Mouse (Mus musculus) right cerebral cortex, postnatal 14 days (tissue): ENCODE measurements around the gene Fli1.

Experiments
- DNase-seq: peaks from one replicate; pipeline ENCODE4 v3.0.0; 2022

The Fli1 gene

DNA sequence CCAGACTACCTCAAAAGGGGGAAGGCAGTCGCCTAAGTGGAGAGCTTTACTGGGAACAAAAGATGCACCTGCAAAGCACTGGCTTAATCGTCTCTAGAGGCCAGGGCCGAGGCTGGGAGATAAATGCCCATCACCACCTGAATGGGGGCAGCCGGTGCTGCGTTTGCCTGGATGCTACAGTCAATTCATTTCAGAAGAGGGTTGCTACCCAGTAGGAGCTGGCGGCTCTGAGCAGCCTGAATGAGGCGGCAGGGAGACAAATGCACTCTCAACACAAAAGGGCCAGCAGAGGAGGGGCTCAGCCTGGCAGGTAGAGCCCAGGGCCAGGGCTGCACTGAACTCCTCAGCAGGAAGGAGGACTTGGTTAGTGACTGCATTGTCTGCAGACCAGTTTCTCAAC is 92.5 kb downstream of the Fli1 start:
- no peak for DNase-seq

DNA sequence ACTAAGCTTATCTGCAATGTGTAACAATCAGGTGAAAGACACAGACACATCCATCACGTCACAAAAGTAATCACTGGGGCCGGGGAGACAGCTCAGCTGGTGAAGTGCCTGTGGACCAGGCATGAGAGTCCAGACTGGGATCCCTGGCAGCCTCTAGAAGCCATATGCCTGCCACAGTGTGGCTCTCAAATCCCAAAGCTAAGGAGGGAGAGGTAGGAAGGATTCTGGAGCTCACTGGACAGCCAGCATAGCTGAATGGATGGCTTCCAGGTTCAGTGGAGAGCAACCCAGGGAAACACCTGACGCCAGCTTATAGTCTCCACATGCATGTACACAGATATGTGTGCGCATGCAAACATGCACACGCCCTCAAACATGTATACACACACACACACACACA is 93.9 kb downstream of the Fli1 start:
- DNase-seq: no peak

DNA sequence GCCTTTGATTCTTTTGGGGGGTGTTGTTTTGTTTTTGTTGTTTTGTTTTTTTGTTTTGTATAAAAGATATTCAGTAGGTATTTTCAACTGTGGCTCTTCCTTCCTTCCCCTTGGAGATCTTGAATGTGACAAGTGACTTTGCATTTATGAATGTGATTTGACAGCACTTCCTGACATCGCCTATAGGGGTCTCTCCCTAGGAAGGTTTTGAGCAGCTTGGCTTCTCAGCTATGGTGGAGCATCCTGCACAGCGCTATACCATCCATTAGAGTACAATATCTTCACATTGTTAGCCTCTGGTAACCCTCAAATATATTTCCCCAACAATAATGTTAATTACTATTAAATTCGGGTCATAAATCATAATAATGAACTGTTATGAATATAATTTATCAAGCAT is 96.9 kb downstream of the Fli1 start:
- DNase-seq: no peak

DNA sequence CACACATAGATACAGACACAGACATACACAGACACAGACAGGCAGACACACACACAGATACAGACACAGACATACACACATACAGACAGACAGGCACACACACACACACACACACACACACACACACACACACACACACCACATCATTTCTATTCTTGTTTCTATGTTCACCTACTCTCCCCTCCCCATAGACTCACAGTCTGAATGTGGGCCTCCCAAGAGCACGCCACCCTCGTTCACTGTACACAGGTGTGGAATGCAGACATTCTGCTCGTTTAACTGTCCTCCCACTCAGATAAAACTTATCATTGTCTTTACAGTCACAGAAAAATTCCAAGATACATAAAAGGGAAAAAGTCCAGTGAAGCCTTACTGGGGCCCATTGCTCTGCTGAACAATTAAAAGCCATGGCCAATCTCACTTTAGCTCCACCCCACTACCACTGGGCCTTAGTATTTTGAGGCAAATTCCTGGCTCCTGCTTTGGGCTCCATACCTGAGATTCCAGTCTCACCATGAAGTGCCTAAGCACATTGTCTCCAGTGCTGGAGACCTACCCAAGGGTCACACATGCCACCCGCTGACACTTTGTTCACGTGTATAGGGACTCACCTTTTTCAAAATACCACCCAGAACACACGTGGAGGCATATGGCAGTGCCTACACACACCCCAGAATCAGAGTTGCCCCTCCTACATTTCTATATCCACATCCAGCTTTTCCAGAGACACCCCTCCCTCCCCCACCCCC is 98.0 kb downstream of the Fli1 start:
- DNase-seq: no peak

DNA sequence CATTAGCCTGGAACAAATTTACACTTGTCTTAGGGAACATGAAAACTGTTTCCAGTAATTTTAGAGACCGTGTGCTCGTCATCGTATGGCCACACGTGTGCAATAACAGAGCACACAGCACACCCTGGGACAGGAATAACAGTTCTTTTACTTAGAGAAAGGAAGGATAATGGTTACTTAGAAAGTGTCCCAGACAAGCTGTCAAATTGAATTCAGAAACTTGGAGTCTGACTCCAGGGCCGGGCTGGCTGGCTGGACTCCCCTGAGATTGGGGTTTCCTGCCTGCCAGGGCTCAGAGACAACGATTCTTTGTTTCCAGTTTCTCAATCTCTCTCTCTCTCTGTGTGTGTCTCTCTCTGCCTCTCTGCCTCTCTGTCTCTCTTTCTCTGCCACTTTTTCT is 98.8 kb downstream of the Fli1 start:
- no peak for DNase-seq

DNA sequence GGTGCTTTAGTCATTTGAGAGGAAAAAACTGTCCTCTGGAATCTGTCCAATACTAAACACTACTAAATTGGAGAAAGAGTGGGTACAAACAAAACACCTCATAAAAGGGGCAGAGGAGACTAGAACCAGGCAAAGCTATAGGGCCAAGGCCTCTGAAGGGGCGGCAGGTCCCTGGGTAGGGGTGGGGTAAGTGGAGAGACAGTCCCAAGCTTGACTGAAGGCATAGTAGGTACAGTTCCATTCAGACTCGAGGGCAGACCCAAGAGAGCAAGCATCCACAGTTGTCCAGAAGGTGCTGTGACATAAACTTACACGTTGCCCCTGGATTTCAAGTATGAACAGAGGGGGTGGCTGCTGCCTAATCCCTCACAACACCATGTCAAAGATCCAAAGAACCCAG is 99.5 kb downstream of the Fli1 start:
- no peak for DNase-seq

DNA sequence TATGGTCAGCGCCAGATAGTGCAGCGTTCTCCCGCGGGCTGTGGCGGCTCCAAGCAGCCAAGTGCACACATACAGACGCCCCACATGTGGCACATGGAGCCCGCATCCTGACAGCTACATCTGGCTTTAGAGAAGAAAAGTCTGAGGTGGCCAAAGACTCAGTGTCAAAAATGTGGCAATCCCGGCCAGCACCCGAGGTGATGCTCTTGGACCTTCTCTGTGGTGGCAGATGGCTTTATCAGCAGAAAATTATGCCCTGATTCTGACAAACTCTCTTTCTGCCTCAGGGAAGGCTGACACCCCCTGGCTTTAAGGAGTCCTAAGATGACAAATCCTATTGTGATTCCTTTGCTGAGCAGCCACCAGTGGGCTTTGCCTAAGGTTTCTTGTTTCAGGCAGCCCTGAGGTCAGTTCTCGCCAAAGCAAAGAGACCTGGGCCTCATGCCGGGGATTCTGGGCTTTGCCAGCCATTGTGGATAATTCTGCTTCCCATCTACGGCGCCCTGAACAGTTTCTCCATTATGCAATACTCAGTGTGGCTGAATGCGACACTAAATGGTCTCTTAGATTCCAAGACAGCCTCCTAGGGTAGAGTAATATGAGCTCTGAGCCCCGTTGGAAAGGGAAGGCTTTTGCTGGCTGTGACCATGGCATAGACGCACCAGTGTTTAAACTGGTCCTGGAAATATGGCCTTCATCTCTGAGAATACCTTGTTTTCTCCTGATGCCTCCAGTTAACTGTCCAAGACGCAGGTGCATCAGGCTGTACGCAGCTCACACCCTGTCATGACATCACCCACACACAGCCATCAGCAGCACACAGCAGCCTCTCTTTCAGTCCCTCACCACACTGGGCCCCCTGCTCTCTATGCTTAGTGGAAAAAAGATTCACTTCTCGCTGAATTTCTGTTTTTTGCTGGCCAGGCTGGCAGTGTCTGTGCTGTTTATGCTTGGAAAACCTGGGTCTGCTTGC is 108.1 kb downstream of the Fli1 start:
- no peak for DNase-seq

DNA sequence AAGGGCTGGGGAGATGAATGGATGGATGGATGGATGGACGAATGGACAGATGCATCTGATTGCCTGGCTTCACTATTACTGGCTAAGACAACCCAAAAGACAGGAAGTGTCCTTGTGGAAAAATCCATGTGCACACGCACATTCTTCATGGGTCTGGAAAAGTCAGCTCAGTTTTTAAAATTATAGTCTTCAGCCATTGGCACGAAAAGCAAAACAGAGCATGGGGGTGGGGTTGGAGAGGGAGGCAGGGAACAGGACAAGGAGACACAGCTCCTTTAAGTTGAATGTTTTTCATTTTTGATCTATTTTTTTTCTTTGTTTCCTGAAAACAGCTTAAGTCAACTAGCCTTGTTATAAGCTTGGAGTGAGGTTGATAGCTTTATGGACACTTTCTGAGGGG is 111.6 kb downstream of the Fli1 start:
- no peak for DNase-seq

DNA sequence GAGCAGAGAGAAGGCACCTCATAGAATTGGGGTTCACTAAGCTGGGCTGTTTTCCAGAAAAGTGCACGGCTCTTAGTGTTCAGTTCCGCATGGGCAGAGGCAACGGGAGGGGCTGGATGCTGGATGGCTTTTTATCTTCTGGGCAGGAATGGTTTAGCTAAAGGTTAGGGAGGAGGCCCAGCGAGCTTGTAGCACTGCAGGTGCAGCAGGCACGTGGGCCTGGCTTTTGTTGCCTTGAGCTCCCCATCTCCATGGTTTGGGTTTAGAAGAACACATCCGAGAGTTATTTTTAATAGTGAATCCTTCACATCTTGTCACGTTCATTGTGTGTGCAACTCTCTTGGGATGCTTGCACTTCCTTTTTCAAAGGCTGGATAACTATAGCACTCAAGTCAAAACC is 117.3 kb downstream of the Fli1 start:
- no peak for DNase-seq

DNA sequence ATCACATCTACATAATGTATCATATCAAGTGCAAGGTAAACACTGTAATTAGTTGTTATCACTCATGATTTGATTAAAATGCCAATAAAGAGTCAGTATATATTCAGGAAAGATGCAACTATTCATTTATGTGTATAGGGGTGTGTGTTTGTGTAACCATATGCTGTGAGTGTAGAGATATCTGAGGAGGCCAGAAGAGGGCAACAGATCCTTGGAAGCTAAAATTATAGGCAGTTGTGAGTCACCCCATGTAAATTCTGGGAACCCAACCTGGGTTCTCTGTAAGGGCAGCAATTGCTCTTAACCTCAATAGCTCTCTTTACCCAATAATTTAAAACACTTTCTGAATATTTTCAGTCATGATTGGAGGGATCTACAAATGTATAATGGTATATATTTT is 122.0 kb downstream of the Fli1 start:
- DNase-seq: no peak

DNA sequence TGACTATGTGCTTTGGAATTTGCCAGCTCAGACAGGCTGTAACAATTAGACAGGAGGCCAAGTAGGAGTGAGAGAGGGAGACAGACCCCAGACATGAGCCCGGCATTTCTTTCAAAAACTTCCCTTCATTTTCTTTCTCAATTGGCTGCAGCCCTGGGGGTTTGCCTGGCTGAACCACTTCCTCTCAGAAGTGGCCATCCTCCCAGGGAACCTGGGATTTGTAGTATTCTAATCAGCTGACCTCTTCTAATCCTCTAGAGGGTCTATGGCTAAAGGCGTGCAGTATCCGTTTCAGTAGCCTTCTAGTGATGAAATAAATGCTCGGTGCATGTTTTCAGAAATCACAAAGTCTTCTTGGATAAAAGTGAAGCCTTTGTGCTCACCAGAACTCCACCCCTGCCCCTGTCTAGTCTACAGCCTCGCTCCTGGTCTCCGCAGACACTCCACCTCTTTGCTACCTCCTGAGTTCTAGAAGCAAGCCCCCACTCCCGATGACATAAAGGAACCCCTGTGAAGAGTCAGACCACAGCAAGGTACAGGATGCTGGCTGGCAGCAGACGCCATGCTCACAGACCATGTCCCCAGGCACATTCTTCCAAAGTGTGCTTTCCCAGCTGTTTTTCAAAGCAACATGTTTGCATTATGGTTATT is 125.1 kb downstream of the Fli1 start:
- no peak for DNase-seq

DNA sequence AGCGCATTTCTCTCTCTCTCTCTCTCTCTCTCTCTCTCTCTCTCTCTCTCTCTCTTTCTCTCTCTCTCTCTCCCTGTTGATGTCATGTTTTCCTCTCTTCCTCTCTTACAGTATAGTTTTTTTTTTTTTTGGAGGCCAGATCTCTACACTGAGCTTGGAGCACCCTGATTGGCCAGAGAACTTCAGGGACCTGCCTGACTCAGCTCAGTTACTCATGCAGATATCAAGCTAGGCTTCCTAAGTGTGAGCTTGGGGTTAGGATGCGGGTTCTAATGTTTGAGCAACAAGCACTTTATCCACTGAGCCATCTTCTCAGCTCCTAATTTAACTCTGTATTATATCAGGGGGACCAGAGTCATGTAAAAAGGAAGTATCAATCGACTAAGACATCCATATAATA is 126.7 kb downstream of the Fli1 start:
- no peak for DNase-seq

DNA sequence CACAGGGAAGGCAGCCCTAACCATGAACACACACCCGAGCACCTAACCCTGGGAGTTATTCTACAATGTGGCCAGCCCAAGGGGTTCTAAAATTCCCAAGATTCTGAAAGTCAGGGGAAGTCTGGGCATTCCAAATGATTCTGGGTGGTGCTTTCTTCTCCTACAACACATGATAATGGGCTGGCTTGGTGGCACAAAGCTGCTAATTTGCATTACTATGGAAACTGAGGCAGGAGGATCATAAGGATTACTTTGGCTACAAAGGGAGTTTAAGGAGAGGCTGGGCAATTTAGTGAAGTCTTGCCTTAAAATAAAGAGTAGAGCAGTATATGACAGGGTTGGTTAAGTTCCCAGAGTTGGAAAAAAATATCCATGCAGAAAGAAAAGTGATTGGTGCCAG is 127.7 kb downstream of the Fli1 start:
- DNase-seq: no peak

DNA sequence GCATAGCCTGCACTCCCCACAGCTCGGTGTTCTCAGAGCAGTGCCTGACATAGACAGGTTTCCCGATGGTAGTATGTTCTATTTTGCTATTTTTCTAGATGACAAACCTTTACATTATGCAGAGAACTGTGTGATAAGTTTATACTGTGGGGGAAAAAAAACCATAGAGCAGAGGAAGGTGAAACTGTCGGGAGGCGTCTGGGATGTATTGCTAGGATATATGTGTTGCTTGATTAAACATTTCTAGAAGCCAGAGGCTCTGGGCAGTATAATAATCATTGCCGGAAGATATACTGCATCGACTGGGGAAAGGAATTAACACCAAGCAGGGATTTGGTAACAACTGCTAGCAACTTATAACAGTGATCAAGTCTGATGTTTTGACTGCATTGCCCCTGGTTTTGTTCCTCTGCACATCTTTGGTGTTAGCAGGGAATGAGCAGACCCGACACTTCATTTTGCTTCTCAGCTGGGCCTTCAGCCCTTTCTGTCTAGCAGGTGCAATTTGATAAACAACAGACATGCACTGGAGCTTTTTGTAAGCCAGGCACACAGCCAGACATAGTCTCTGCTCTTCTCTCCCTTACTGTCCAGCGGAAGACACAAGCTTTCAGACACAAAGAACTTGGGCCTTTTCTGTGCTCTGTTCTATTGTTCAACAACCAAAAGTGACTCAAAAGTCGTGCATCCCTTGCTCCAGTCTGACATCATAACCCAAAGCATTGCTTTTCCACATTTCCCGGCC is 129.7 kb downstream of the Fli1 start:
- DNase-seq: no peak

DNA sequence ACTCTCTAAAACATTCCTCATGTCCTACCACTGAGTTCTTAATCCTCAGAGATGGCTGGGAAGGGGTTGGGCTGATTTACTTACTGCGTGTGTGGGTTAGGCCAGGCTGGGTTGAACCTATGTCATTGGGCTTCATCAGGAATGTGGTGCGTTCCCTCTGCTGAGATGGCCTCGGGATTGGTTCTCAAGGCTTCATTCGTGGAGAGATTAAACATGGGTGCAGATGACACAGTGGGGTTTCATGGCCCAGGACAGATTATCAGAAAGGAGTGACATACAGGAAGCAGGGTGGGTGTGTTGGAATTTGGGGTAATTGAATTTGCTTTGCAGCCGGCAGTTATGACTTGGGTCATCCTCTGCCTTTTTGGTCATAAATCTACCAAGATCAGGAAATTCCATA is 131.2 kb downstream of the Fli1 start:
- DNase-seq: no peak

DNA sequence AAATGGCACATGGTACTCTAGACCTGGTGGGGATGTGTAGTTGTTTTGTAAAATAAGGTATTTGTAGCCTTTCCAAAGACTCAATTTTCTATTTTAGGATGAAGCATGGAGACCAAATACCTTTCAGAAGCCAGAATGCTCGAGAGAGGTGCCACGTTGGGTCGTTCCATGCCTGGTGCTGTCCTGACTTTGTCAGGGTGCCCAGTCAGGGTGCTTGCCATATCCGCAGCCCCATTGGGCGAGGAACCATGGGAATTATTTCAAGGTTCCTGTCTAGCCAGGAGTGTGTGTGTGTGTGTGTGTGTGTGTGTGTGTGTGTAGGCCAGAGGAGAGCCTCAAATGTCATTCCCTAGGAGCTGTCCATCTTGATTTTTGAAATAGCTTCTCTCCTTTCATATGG is 132.0 kb downstream of the Fli1 start:
- DNase-seq: no peak

DNA sequence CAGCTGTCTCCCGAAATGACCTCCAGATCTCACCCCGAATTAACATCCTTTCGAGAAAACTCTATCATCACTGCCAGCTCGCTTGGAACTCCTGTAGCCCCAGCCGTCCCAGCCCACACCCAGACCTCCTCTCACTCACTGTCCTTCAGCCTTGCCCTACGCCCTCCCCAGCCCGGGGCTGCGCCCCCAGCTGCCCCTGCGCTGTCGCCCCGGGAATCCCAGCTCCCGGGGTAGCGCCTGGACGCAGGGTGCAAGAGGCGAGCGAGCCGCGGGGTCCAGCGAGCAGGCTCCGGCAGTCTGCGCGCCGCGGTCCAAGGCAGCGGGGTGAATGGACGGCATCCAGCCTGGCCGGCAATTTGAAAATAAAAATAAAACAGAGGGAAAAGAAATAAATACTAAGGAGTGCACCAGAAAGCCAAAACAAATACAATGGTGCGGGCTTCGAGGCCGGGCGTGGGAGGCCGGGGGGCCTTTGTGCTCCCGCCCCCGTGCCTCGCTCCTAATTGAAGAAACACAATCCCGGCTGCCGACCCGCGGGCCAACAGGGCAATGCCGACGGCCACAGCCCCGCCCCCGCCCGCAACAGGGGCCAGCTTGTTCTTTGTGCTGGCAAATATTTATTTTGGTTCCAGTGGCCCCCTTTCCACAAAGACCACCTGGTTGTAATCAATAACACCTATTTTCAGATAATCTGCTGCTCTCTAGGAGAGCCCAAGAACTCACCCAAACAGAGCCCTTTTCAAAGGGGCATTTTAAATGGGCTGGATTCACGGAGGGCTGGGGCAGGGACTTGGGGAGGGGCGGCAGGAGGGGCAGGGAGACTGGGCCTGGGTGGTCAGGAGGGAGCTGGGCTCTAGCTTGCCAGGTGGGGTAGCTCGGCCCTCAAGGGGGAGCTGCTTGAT is 133.3 kb downstream of the Fli1 start:
- DNase-seq: no peak

DNA sequence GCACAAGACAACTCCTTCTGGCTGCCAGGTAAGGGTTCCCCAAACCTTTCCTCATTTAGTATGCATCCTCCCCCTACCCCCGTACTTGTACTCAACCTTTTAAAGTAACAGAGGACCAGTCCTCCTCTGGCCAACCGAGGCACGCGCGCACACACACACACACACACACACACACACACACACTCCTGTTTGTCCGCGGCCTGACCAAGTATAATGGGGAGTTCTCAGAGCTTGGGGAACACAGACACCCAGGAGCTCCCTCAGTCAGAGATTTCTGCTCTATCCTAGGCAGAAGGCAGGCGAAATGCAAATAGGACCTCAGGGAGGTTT is 134.0 kb downstream of the Fli1 start:
- DNase-seq: no peak

DNA sequence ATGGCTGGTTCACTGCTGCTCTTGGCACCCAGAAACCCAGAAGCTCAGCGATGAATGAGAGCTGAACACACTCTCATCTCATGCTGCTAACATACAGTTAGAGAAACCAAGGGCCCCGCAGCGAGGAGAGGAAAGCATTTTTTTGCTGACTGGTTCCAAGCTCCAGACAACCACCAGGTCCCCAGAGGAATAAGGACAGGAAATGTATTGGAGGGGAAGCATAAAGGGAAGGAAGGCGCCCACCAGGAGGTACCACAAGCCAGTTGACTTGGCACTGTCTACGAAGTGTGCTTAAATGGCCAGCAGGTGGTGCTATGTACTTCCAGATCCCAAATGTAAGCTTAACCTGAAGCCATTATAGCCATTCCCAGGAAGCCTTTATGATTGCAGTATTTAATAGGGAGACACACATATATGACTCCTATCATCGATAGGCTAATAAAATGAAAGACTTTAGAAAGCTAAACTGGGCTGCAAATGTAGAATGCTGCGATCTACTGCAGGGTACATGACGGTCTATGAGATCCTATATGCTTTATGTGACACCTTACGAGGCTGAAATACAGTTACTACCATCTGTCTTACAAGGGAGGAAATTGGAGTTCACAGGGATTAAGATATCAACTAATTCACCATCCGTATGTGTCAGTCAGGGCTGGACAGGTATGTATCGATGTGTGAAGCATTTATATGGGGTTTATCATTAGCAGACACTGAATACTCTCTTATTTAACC is 137.3 kb downstream of the Fli1 start:
- DNase-seq: peak; percentile 67

DNA sequence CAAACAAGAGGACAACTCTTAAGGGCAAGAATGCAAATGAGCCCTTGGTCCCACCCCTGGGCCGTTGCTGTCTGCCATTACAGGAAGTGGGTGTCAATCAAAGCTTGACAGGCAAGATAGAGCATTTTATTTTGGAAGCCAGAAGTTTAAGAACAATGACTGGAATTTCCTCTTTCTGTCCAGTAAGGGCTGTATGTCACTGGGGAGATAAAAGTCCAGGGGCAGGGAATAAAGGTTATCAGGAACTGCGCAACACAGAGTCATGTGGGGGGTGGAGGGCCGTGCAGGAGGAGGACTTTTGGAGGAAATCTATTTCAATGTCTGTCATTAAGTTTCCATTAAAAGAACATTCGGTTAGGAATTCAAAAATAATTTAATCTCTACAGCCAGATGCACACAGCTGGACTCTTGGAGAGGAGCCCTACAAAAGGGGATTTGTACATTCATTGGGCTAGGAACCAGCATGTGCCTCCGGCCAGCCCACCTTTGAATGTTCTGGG is 141.9 kb downstream of the Fli1 start:
- DNase-seq: no peak

DNA sequence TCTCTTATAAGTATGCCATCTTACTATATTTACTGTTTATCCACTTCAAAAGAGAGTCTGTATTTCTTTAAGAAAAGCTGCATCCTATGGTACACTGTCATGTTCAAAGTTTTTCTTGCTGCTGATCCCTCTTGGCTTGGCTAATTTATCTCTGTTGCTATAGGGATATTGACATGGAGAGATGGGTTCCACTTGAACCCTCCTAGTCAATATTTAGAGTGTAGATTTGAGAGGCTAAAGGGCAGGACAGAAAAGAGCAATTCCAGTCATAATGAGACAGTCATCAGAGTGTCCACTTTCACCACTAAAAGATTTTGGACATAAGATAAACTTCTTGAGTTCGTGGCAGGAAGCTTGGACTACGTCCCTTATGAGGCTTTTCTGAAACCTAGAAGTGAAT is 142.4 kb downstream of the Fli1 start:
- DNase-seq: no peak
